10 mouse cellular contexts compared by ENCODE assay signal in the genomic region with DNA sequence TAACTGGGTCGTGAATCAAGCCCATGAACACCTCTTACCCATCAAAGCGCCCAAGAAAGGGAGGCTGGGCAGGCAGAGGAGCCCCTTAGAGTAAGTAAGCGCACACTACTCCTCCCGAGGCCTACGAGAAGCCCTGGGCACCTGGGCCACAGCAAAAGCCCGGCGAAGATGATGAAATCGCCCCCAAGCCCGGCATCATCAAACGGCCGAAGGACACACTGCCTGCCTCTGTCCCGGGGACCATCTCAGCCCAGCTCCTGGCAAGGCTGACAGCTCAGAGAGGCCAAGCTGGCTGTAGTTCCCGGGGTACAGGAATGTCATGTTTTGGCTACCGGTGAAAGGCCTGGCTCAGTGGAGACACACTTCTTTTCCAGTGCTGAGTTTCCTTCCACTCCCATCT. TPM values are rescaled to one million over a fixed set of nuclear protein-coding genes. Genes with fewer than 3 reads are reported as not detected.
A peak's percentile ranks its signal among the peaks of the same experiment; 100 is the strongest.
DNase-seq lines count a peak whose midpoint lies in the region; ATAC-seq lines count a peak whose summit lies in the region.
"Had no signal": no experiment of that assay in that cellular context is flagged by ENCODE, and none has a peak within 500 bp of the region (broad histone marks: within the 10 kb centered on the region; RNA-seq: fewer than 3 reads in every experiment).

No protein-coding gene starts in this region.

- peak overlapping the region; percentile 54 for H3K27ac ChIP-seq in heart, embryonic 13.5 days (replicated peaks)
- peak overlapping the region; percentile 41; the same call in 1 of the 2 replicates for H3K27ac ChIP-seq in forebrain, embryonic 15.5 days (replicated peaks)
- peak overlapping the region; percentile 85 for H3K27ac ChIP-seq in limb, embryonic 15.5 days
- H3K27ac ChIP-seq: liver, embryonic 15.5 days had no signal

- peaks cover 93% of the 10 kb centered on the region for H3K36me3 ChIP-seq in heart, embryonic 13.5 days
- no peaks in the 10 kb centered on the region for H3K36me3 ChIP-seq in forebrain, embryonic 15.5 days
- peaks cover 33% of the 10 kb centered on the region for H3K36me3 ChIP-seq in limb, embryonic 15.5 days
- H3K36me3 ChIP-seq: liver, embryonic 15.5 days had no signal

- 78% methylated on average over 14 of the region's 14 CpGs for WGBS in heart, embryonic 13.5 days
- WGBS in forebrain, embryonic 15.5 days, result 57% methylated on average over 14 of the region's 14 CpGs
- 52% methylated on average over 14 of the region's 14 CpGs for WGBS in limb, embryonic 15.5 days

- H3K27me3 ChIP-seq in heart, embryonic 13.5 days (replicated peaks), result no peaks in the 10 kb centered on the region
- H3K27me3 ChIP-seq in forebrain, embryonic 15.5 days, result no peaks in the 10 kb centered on the region
- no peaks in the 10 kb centered on the region for H3K27me3 ChIP-seq in limb, embryonic 15.5 days
- H3K27me3 ChIP-seq: liver, embryonic 15.5 days had no signal

- ATAC-seq in heart, embryonic 13.5 days (ENCODE audit: extremely low read depth, insufficient number of reproducible peaks, low FRiP score, low TSS enrichment), result no peak
- no peak for ATAC-seq in forebrain, embryonic 15.5 days (replicated peaks)
- ATAC-seq in limb, embryonic 15.5 days (ENCODE audit: insufficient number of reproducible peaks, low FRiP score, low TSS enrichment, low read depth), result 0 out of 2 replicates have a peak, but pooled peaks have one; percentile 25

- H3K9me3 ChIP-seq in heart, embryonic 13.5 days, result no peaks in the 10 kb centered on the region
- no peaks in the 10 kb centered on the region for H3K9me3 ChIP-seq in forebrain, embryonic 15.5 days
- no peaks in the 10 kb centered on the region for H3K9me3 ChIP-seq in limb, embryonic 15.5 days
- H3K9me3 ChIP-seq: liver, embryonic 15.5 days had no signal

- H3K9ac ChIP-seq in heart, embryonic 13.5 days, result peak overlapping the region; percentile 15; the same call in 1 of the 2 replicates
- no peak overlapping the region for H3K9ac ChIP-seq in forebrain, embryonic 15.5 days (replicated peaks)
- no peak overlapping the region for H3K9ac ChIP-seq in limb, embryonic 15.5 days
- H3K9ac ChIP-seq: liver, embryonic 15.5 days had no signal

- H3K4me1 ChIP-seq in heart, embryonic 13.5 days, result peaks cover 71% of the 10 kb centered on the region
- peaks cover 21% of the 10 kb centered on the region; the same call in 1 of the 2 replicates for H3K4me1 ChIP-seq in forebrain, embryonic 15.5 days
- H3K4me1 ChIP-seq in limb, embryonic 15.5 days, result peaks cover 64% of the 10 kb centered on the region

- no peak overlapping the region for H3K4me3 ChIP-seq in heart, embryonic 13.5 days
- no peak overlapping the region for H3K4me3 ChIP-seq in forebrain, embryonic 15.5 days
- H3K4me3 ChIP-seq in limb, embryonic 15.5 days, result no peak overlapping the region
- H3K4me3 ChIP-seq: liver, embryonic 15.5 days had no signal

- DNase-seq in heart, adult 8-10 months (ENCODE audit: low spot score), result no peak
- DNase-seq in lung, postnatal 10 days, result peak; percentile 40
- no peak for DNase-seq in lung, adult 18-20 months
- no peak for DNase-seq in urinary bladder, adult 18-20 months (ENCODE audit: low spot score in 2 of 2)
- no peak for DNase-seq in right cerebral cortex, postnatal 25 days
- DNase-seq: thymus, postnatal 14 days had no signal

- H3K4me2 ChIP-seq in heart, embryonic 13.5 days, result no peak overlapping the region
- H3K4me2 ChIP-seq in forebrain, embryonic 15.5 days (replicated peaks), result no peak overlapping the region
- H3K4me2 ChIP-seq in limb, embryonic 15.5 days, result no peak overlapping the region
- H3K4me2 ChIP-seq: liver, embryonic 15.5 days had no signal

RNA-seq across cellular contexts. Expression of a gene that starts 23.8 kb away (rescaled TPM):
- polyA plus RNA-seq in heart, embryonic 13.5 days (2015; fragmentation: Nextera tagmentation; extraction: Ambion mirVana), result 18.5 and 19.3 TPM in 2 replicates
- total RNA-seq in heart, adult 8-10 months (2022), result 10 to 100 TPM; 10.9 to 16.5 (median 11.9) TPM
- 2.0 and 2.4 TPM in 2 replicates for polyA plus RNA-seq in forebrain, embryonic 15.5 days (2015; fragmentation: Nextera tagmentation; extraction: Ambion mirVana)
- 7.1 and 9.4 TPM in 2 replicates for polyA plus RNA-seq in limb, embryonic 15.5 days (2015; fragmentation: Nextera tagmentation; extraction: Ambion mirVana)
